Mouse (Mus musculus): Measurements from ENCODE around the gene Ripor2. TPM values are rescaled to one million over a fixed set of nuclear protein-coding genes. Genes with fewer than 3 reads are reported as not detected.

Ripor2 gene
- total and polyA plus RNA-seq, 3 experiments: 4.7 to 8.2 (median 7.4) TPM

- WGBS: 41% methylated on average over 2 of the region's 2 CpGs
- TF ChIP-seq CTCF (IDR thresholded peaks at IDR 0.05): no peak
- no peak for DNase-seq
- no peak overlapping the region for H3K27ac ChIP-seq
- no peak overlapping the region for H3K4me3 ChIP-seq
- H3K4me1 ChIP-seq (ENCODE audit: control insufficient read depth, insufficient read depth, low read length): peaks cover 4% of the 10 kb centered on the region
- intact Hi-C loops (cut with DNase I): no loop called here
- no peak overlapping the region for H3K9ac ChIP-seq (ENCODE audit: low read depth, low read length)
- H3K27me3 ChIP-seq (ENCODE audit: control insufficient read depth, insufficient read depth, low read length): no peaks in the 10 kb centered on the region
- H3K36me3 ChIP-seq (ENCODE audit: control insufficient read depth, insufficient read depth, low read length): no peaks in the 10 kb centered on the region
- H3K79me2 ChIP-seq (replicated peaks; ENCODE audit: control insufficient read depth, insufficient read depth, low read length): no peaks in the 10 kb centered on the region
Observed at GRCm38 (mm10) chr13:24649099-24649498, 67.1 kb downstream of the Ripor2 start.

GRCm38 (mm10) chr13:24651018-24651417 is 69.0 kb downstream of the Ripor2 start:
- WGBS: 39% methylated on average over 3 of the region's 3 CpGs
- no peak for DNase-seq

GRCm38 (mm10) chr13:24654919-24655635 is 73.1 kb downstream of the Ripor2 start:
- H3K79me2 ChIP-seq (replicated peaks; ENCODE audit: control insufficient read depth, insufficient read depth, low read length): no peaks in the 10 kb centered on the region; the same call in 1 of the 2 replicates
- peaks cover 4% of the 10 kb centered on the region for H3K4me1 ChIP-seq (ENCODE audit: control insufficient read depth, insufficient read depth, low read length)
- H3K9ac ChIP-seq (ENCODE audit: low read depth, low read length): no peak overlapping the region
- DNase-seq: no peak
- intact Hi-C loops (cut with DNase I): no loop called here
- H3K4me3 ChIP-seq: no peak overlapping the region
- TF ChIP-seq EP300 (IDR thresholded peaks at IDR 0.05; ENCODE audit: insufficient read depth, low read depth, low read length): no peak
- no peak for TF ChIP-seq POLR2A (IDR thresholded peaks at IDR 0.05; ENCODE audit: insufficient read depth, low read depth, low read length)
- no peak overlapping the region for H3K27ac ChIP-seq
- WGBS: 60% methylated on average over 12 of the region's 12 CpGs
- no peaks in the 10 kb centered on the region for H3K27me3 ChIP-seq (ENCODE audit: control insufficient read depth, insufficient read depth, low read length)
- H3K36me3 ChIP-seq (ENCODE audit: control insufficient read depth, insufficient read depth, low read length): no peaks in the 10 kb centered on the region

More at GRCm38 (mm10) chr13:24651018-24651417, 69.0 kb downstream of the Ripor2 start:
- no peak for TF ChIP-seq CTCF (IDR thresholded peaks at IDR 0.05)
- TF ChIP-seq EP300 (IDR thresholded peaks at IDR 0.05; ENCODE audit: insufficient read depth, low read depth, low read length): no peak
- no peak for TF ChIP-seq POLR2A (IDR thresholded peaks at IDR 0.05; ENCODE audit: insufficient read depth, low read depth, low read length)
- no peak overlapping the region for H3K4me3 ChIP-seq
- H3K79me2 ChIP-seq (replicated peaks; ENCODE audit: control insufficient read depth, insufficient read depth, low read length): no peaks in the 10 kb centered on the region
- H3K36me3 ChIP-seq (ENCODE audit: control insufficient read depth, insufficient read depth, low read length): no peaks in the 10 kb centered on the region
- intact Hi-C loops (cut with DNase I): no loop called here
- H3K9ac ChIP-seq (ENCODE audit: low read depth, low read length): no peak overlapping the region
- peaks cover 4% of the 10 kb centered on the region for H3K4me1 ChIP-seq (ENCODE audit: control insufficient read depth, insufficient read depth, low read length)
- H3K27ac ChIP-seq: no peak overlapping the region
- H3K27me3 ChIP-seq (ENCODE audit: control insufficient read depth, insufficient read depth, low read length): no peaks in the 10 kb centered on the region

GRCm38 (mm10) chr13:24656719-24657497 is 74.9 kb downstream of the Ripor2 start:
- no peak for DNase-seq
- TF ChIP-seq CTCF (IDR thresholded peaks at IDR 0.05): no peak
- TF ChIP-seq POLR2A (IDR thresholded peaks at IDR 0.05; ENCODE audit: insufficient read depth, low read depth, low read length): no peak
- intact Hi-C loops (cut with DNase I): no loop called here
- Histone ChIP-seq H3K4me1 (ENCODE audit: control insufficient read depth, insufficient read depth, low read length) (peaks cover 1% of the 10 kb centered on the region), H3K36me3 (ENCODE audit: control insufficient read depth, insufficient read depth, low read length) (no peaks in the 10 kb centered on the region), H3K79me2 (replicated peaks; ENCODE audit: control insufficient read depth, insufficient read depth, low read length) (no peaks in the 10 kb centered on the region; the same call in 1 of the 2 replicates), H3K27me3 (ENCODE audit: control insufficient read depth, insufficient read depth, low read length) (no peaks in the 10 kb centered on the region), H3K9ac (ENCODE audit: low read depth, low read length) (no peak overlapping the region), H3K4me3 (no peak overlapping the region), H3K27ac (no peak overlapping the region)
- WGBS: 47% methylated on average over 15 of the region's 15 CpGs

GRCm38 (mm10) chr13:24666763-24667162 is 84.8 kb downstream of the Ripor2 start:
- intact Hi-C loops (cut with DNase I): no loop called here
- 79% methylated on average over 4 of the region's 4 CpGs for WGBS

GRCm38 (mm10) chr13:24668556-24668955 is 86.6 kb downstream of the Ripor2 start:
- 53% methylated on average over 2 of the region's 2 CpGs for WGBS
- no peaks in the 10 kb centered on the region for H3K4me1 ChIP-seq (ENCODE audit: control insufficient read depth, insufficient read depth, low read length)
- no peak overlapping the region for H3K27ac ChIP-seq
- TF ChIP-seq EP300 (IDR thresholded peaks at IDR 0.05; ENCODE audit: insufficient read depth, low read depth, low read length): no peak
- no peak for TF ChIP-seq POLR2A (IDR thresholded peaks at IDR 0.05; ENCODE audit: insufficient read depth, low read depth, low read length)
- TF ChIP-seq CTCF (IDR thresholded peaks at IDR 0.05): no peak
- no peak overlapping the region for H3K9ac ChIP-seq (ENCODE audit: low read depth, low read length)
- no peaks in the 10 kb centered on the region for H3K27me3 ChIP-seq (ENCODE audit: control insufficient read depth, insufficient read depth, low read length)
- no peaks in the 10 kb centered on the region for H3K36me3 ChIP-seq (ENCODE audit: control insufficient read depth, insufficient read depth, low read length)
- intact Hi-C loops (cut with DNase I): no loop called here
- H3K79me2 ChIP-seq (replicated peaks; ENCODE audit: control insufficient read depth, insufficient read depth, low read length): no peaks in the 10 kb centered on the region
- DNase-seq: no peak
- H3K4me3 ChIP-seq: no peak overlapping the region

More at GRCm38 (mm10) chr13:24666763-24667162, 84.8 kb downstream of the Ripor2 start:
- Histone ChIP-seq H3K27me3 (ENCODE audit: control insufficient read depth, insufficient read depth, low read length) (no peaks in the 10 kb centered on the region), H3K4me3 (no peak overlapping the region), H3K4me1 (ENCODE audit: control insufficient read depth, insufficient read depth, low read length) (no peaks in the 10 kb centered on the region; the same call in 1 of the 2 replicates), H3K27ac (no peak overlapping the region), H3K9ac (ENCODE audit: low read depth, low read length) (no peak overlapping the region), H3K36me3 (ENCODE audit: control insufficient read depth, insufficient read depth, low read length) (no peaks in the 10 kb centered on the region), H3K79me2 (replicated peaks; ENCODE audit: control insufficient read depth, insufficient read depth, low read length) (no peaks in the 10 kb centered on the region)
- TF ChIP-seq EP300 (IDR thresholded peaks at IDR 0.05; ENCODE audit: insufficient read depth, low read depth, low read length): no peak
- TF ChIP-seq POLR2A (IDR thresholded peaks at IDR 0.05; ENCODE audit: insufficient read depth, low read depth, low read length): no peak
- TF ChIP-seq CTCF (IDR thresholded peaks at IDR 0.05): no peak
- no peak for DNase-seq

Data from heart, adult 2 months (tissue).